Mouse (Mus musculus) CH12.LX (cell line): ENCODE data around the gene Rtcb. TPM values are rescaled to one million over a fixed set of nuclear protein-coding genes. Genes with fewer than 3 reads are reported as not detected.

Source experiments
- CHD1 ChIP-seq: IDR thresholded peaks from 2 replicates; pipeline ENCODE4 v1.6.1; 2012; ENCODE audit warnings: low read depth, low read length, improper control_type of control experiment, inconsistent platforms
- CHD2 ChIP-seq: IDR thresholded peaks from 2 replicates; pipeline ENCODE4 v1.6.1; 2011; ENCODE audit warnings: low read length, improper control_type of control experiment
- CTCF ChIP-seq, 2 experiments: IDR thresholded peaks in 1 of 2; conservative IDR thresholded peaks in 1 of 2; 2 replicates each; pipeline ENCODE4 v1.5.1; 2011 to 2012; ENCODE audit warnings: low read depth in 2 of 2, low read length in 2 of 2, improper control_type of control experiment in 1 of 2, inconsistent platforms in 1 of 2, mild to moderate bottlenecking in 1 of 2, moderate library complexity in 1 of 2
- ELF1 ChIP-seq: IDR thresholded peaks from 2 replicates; pipeline ENCODE4 v1.6.1; 2014; ENCODE audit warnings: low read depth, mild to moderate bottlenecking, inconsistent platforms, low read length, improper control_type of control experiment
- EP300 ChIP-seq: IDR thresholded peaks from 2 replicates; pipeline ENCODE4 v1.6.1; 2011; ENCODE audit warnings: low read length, improper control_type of control experiment
- GABPA ChIP-seq: IDR thresholded peaks from 2 replicates; pipeline ENCODE4 v1.6.1; 2012; ENCODE audit warnings: low read depth, low read length, improper control_type of control experiment, inconsistent platforms; ENCODE audit not compliant: insufficient replicate concordance
- HCFC1 ChIP-seq: IDR thresholded peaks from 2 replicates; pipeline ENCODE4 v1.6.1; 2012; ENCODE audit warnings: low read depth, mild to moderate bottlenecking, inconsistent platforms, low read length, improper control_type of control experiment
- KAT2A ChIP-seq: IDR thresholded peaks from 2 replicates; pipeline ENCODE4 v1.6.1; 2012; ENCODE audit warnings: low read length, improper control_type of control experiment, inconsistent platforms; ENCODE audit not compliant: insufficient replicate concordance
- MAX ChIP-seq: IDR thresholded peaks from 2 replicates; pipeline ENCODE4 v1.6.1; 2011; ENCODE audit warnings: low read length, improper control_type of control experiment
- MAZ ChIP-seq: IDR thresholded peaks from 2 replicates; pipeline ENCODE4 v1.6.1; 2012; ENCODE audit warnings: low read depth, mild to moderate bottlenecking, inconsistent platforms, low read length, improper control_type of control experiment, moderate library complexity
- MEF2A ChIP-seq: IDR thresholded peaks from 2 replicates; pipeline ENCODE4 v1.6.1; 2014; ENCODE audit warnings: low read depth, mild to moderate bottlenecking, inconsistent platforms, low read length, improper control_type of control experiment, borderline replicate concordance
- MYC ChIP-seq: IDR thresholded peaks from 2 replicates; pipeline ENCODE4 v1.6.1; 2011; ENCODE audit warnings: low read depth, mild to moderate bottlenecking, improper control_type of control experiment, low read length
- PAX5 ChIP-seq: IDR thresholded peaks from 2 replicates; pipeline ENCODE4 v1.6.1; 2012; ENCODE audit warnings: low read length, inconsistent platforms, mixed read lengths
- POLR2AphosphoS2 ChIP-seq: IDR thresholded peaks from 2 replicates; pipeline ENCODE4 v1.6.1; 2011; ENCODE audit warnings: low read depth, low read length, improper control_type of control experiment
- RAD21 ChIP-seq: IDR thresholded peaks from 2 replicates; pipeline ENCODE4 v1.6.1; 2011; ENCODE audit warnings: low read depth, mild to moderate bottlenecking, low read length, improper control_type of control experiment, moderate library complexity
- SIN3A ChIP-seq: IDR thresholded peaks from 2 replicates; pipeline ENCODE4 v1.6.1; 2012; ENCODE audit warnings: low read length, improper control_type of control experiment, inconsistent platforms
- TCF12 ChIP-seq: IDR thresholded peaks from 2 replicates; pipeline ENCODE4 v1.6.1; 2014; ENCODE audit warnings: low read depth, mild to moderate bottlenecking, inconsistent platforms, low read length, improper control_type of control experiment
- polyA plus RNA-seq: library from polyadenylated mRNA; unstranded; fragments of >175 nt; gene quantifications from 2 replicates; pipeline ENCODE4 v1.2.1, GENCODE M21; 2012; ENCODE audit warnings: low read depth; ENCODE audit not compliant: insufficient read length
- total RNA-seq, 2 experiments: library from RNA; depleted of rRNA; stranded (reverse); fragments of 300-350 nt in 1 of 2; fragments of >200 nt in 1 of 2; gene quantifications; 2 replicates each; pipeline ENCODE4 v1.2.3; 2012 to 2014

Rtcb gene
- total and polyA plus RNA-seq, 3 experiments: 192 to 239 (median 225) TPM

GRCm38 (mm10) chr10:85916498-85917309, 40.9 kb downstream of the Rtcb start, which contains the start of gene Prdm4 (continued):
- TF ChIP-seq MYC: peak; percentile 97
- TF ChIP-seq CHD2: peak; percentile 66; the same call in 1 of the 2 replicates
- TF ChIP-seq POLR2AphosphoS2: no peak
- TF ChIP-seq SIN3A: peak; percentile 100
- no peak for TF ChIP-seq CHD1
- TF ChIP-seq PAX5: no peak
- TF ChIP-seq GABPA: peak; percentile 12; the same call in 1 of the 2 replicates
- peak; percentile 41 for TF ChIP-seq TCF12
- TF ChIP-seq KAT2A: peak; percentile 78; the same call in 1 of the 2 replicates
- no peak for TF ChIP-seq EP300
- peak; percentile 99 for TF ChIP-seq ELF1
- peak; percentile 90 for TF ChIP-seq MAZ
- peak; percentile 86 for TF ChIP-seq HCFC1
- TF ChIP-seq MAX: peak; percentile 95
- TF ChIP-seq MEF2A: peak; percentile 74; the same call in 1 of the 2 replicates
- TF ChIP-seq CTCF (conservative IDR thresholded peaks at IDR 0.05 in 1 of 2, IDR thresholded peaks at IDR 0.05 in 1 of 2; ENCODE audit: low read depth in 2 of 2, low read length in 2 of 2): no peak
- no peak for TF ChIP-seq RAD21

Other genes with a start within 250 kb of the Rtcb start
- gene Pwp1, start 128.3 kb downstream of the Rtcb start, total RNA-seq (2012; rRNA removed): 65.0 and 70.7 TPM in 2 replicates
- gene Pwp1, start 128.3 kb downstream of the Rtcb start, total RNA-seq (2014; rRNA removed): 118 and 125 TPM in 2 replicates
- gene Pwp1, start 128.3 kb downstream of the Rtcb start, polyA plus RNA-seq: 90.4 and 97.1 TPM in 2 replicates
- 19.0 and 21.1 TPM in 2 replicates for gene Prdm4, start 40.7 kb downstream of the Rtcb start, total RNA-seq (2012; rRNA removed)
- gene Prdm4, start 40.7 kb downstream of the Rtcb start, total RNA-seq (2014; rRNA removed): 23.0 and 23.2 TPM in 2 replicates
- gene Prdm4, start 40.7 kb downstream of the Rtcb start, polyA plus RNA-seq: 26.5 and 27.9 TPM in 2 replicates
- 0.13 TPM in 1 of 2 replicates, not detected in the other for gene Ascl4, start 30.1 kb downstream of the Rtcb start, total RNA-seq (2012; rRNA removed)
- gene Ascl4, start 30.1 kb downstream of the Rtcb start, total RNA-seq (2014; rRNA removed): not detected in 2 replicates
- gene Ascl4, start 30.1 kb downstream of the Rtcb start, polyA plus RNA-seq: 0.11 TPM in 1 of 2 replicates, not detected in the other
- not detected in 2 replicates for gene Bpifc, start 54.1 kb upstream of the Rtcb start, total RNA-seq (2012; rRNA removed)
- gene Bpifc, start 54.1 kb upstream of the Rtcb start, total RNA-seq (2014; rRNA removed): not detected in 2 replicates
- 0.15 TPM in 1 of 2 replicates, not detected in the other for gene Bpifc, start 54.1 kb upstream of the Rtcb start, polyA plus RNA-seq
- gene Fbxo7, start 64.1 kb upstream of the Rtcb start, total RNA-seq (2012; rRNA removed): 11.4 and 13.1 TPM in 2 replicates
- 16.6 and 18.3 TPM in 2 replicates for gene Fbxo7, start 64.1 kb upstream of the Rtcb start, total RNA-seq (2014; rRNA removed)
- 18.7 and 21.7 TPM in 2 replicates for gene Fbxo7, start 64.1 kb upstream of the Rtcb start, polyA plus RNA-seq